Mouse (Mus musculus): Measurements from ENCODE around the gene Tnks2.

GRCm38 (mm10) chr19:36840301-36840700 lies 6.3 kb downstream of the Tnks2 start:
- TF ChIP-seq CTCF (IDR thresholded peaks at IDR 0.05; ENCODE audit: insufficient read depth, low read length) (no peak), POLR2A (IDR thresholded peaks at IDR 0.05; ENCODE audit: borderline replicate concordance, extremely low read depth, low read depth, low read length) (no peak)

Data from lung, adult 2 months (tissue).